In the genomic region with DNA sequence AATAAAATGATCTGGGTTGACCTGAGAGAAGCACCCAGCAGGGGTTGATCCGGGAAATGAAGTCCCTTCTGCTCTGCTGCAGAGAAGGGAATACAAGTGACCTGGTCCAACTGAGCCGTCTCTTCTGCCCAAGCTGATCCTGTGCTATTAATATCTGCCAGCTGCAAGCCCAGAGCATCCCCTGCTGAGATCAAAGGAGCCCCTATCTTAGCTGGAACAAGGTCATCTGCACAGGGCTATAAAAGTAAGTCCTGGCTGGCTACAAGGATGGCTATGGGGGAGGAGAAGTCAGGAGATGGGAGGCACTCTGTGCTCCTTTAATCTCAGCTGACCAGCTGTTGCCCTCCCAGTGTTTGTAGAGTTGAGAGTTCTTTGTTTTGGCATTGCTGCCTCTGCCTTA, we compare ENCODE assay signal across 7 mouse cellular contexts.
DNase-seq lines count a peak whose midpoint lies in the region; ATAC-seq lines count a peak whose summit lies in the region.

No protein-coding gene starts in this region.

- DNase-seq in kidney, postnatal 10 days = peak; percentile 27
- no peak for DNase-seq in kidney, postnatal 14 days
- peak; percentile 72 for DNase-seq in embryo, embryonic 10.5 days (ENCODE audit: low spot score)
- peak; percentile 15 for DNase-seq in heart, postnatal 4 days
- no peak for DNase-seq in thymus, postnatal 10 days (ENCODE audit: low spot score in 2 of 2)

- H3K27ac ChIP-seq in neural tube, embryonic 13.5 days (replicated peaks) = peak overlapping the region; percentile 54; the same call in 1 of the 2 replicates

- H3K9me3 ChIP-seq in neural tube, embryonic 13.5 days = no peaks in the 10 kb centered on the region

- H3K9ac ChIP-seq in neural tube, embryonic 13.5 days = no peak overlapping the region

- 5% methylated on average over 2 of the region's 2 CpGs for WGBS in neural tube, embryonic 13.5 days

- peaks cover 24% of the 10 kb centered on the region for H3K4me1 ChIP-seq in neural tube, embryonic 13.5 days (replicated peaks)

- H3K4me3 ChIP-seq in neural tube, embryonic 13.5 days = no peak overlapping the region

- no peaks in the 10 kb centered on the region for H3K36me3 ChIP-seq in neural tube, embryonic 13.5 days

- peak; percentile 36; the same call in 1 of the 2 replicates for ATAC-seq in neural tube, embryonic 13.5 days (ENCODE audit: low read depth)
- ATAC-seq in frontal cortex, adult (ENCODE audit: low TSS enrichment) = no peak

- no peaks in the 10 kb centered on the region for H3K27me3 ChIP-seq in neural tube, embryonic 13.5 days

- H3K4me2 ChIP-seq in neural tube, embryonic 13.5 days = no peak overlapping the region

Comparison
In these comparisons a context has a peak if more than half of its experiments do, and no peak if none do; other contexts are left out.
1. DNase-seq: peak in kidney, postnatal 10 days (single experiment), embryo, embryonic 10.5 days (single experiment) and heart, postnatal 4 days (single experiment); none in kidney, postnatal 14 days (single experiment) and thymus, postnatal 10 days (0 of 2).